Mouse (Mus musculus): Measurements from ENCODE around the gene Sim1. TPM values are rescaled to one million over a fixed set of nuclear protein-coding genes. Genes with fewer than 3 reads are reported as not detected.

Sim1 gene
- total RNA-seq (2021) (not detected), polyA plus RNA-seq (2012; rRNA removed) (not detected in 2 replicates)
- long read RNA-seq, result 0 reads

DNA sequence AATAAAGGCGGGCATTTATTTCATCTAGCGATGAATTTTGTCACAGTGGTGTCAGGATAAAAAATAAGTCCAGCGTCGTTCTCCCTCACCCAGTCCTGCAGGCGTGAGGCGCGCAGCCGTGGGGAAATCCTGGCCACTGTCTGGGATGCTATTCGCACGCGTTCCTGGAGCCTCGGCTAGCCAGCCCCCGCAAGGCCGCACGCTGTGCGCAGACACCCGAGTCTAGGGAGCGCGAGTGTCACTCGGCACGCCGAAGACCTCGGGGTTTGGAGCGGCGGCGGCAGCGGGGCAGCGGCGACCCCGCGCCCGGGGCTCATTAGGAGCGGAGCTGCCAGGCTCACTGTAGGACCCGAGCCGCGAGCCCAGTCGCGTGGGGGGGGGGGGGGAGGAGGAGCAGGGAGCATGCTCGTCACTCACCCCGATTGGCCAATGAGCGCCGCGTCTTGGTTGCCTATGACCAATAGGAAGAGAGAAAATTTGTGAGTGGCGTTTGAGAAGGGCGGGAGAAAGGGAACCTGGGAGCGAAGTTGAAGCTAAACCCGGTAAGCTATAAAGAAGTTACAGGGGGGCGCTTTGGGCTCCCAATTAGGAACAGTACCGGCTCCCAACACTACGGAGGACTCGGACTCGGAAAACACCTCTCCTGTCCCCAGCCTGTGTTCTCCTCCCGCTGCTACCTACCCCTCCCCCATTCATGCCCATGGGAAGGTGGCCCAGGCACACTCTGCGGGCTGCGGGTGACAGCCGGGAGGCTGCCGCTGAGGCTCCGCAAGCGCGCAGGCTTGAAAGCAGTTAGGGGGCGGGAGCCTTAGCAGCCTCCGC is at the start of gene Sim1:
Gene Sim1, plus strand, starts transcription at position 585 of the 822 bp plus-strand sequence.
- DNase-seq, result peak; percentile 81

DNA sequence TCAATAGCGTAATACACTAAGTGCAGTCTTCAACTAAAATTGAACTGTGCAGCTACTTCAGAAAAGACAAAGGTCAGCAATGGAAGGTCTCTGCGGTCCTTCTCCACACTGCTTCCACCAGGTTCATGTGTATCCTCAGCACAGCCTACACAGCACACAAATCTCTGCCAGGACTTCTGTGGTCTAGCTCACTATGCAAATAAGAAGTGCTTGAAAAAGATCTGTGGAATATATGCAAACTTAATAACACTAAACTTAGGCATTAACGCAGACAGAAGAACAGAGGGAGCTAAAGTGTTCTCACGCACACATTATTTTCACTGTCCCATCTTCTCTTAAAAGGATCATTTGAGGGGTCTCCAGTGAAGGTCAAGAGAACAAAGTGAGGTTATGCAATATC is 26.4 kb upstream of the Sim1 start:
- peak; percentile 3 for DNase-seq

DNA sequence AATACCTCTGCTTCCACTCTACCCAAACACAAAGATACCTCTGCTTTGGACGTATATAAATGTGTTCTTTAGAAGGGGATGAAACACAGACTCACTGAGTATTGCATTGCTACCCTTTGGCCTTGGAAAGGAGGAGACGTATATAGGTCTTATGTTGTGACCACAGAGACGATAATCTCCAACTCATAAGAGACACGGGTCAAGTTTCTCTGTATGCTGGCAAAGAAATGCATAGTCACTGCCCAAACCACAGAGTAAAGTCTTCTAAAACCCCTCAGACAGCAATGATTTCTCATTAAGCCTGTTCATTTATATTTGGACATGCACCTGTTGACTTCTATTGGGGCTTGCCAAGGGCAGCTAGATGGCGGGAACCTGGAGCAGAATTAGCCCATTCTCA is 17.6 kb upstream of the Sim1 start:
- DNase-seq, result no peak

DNA sequence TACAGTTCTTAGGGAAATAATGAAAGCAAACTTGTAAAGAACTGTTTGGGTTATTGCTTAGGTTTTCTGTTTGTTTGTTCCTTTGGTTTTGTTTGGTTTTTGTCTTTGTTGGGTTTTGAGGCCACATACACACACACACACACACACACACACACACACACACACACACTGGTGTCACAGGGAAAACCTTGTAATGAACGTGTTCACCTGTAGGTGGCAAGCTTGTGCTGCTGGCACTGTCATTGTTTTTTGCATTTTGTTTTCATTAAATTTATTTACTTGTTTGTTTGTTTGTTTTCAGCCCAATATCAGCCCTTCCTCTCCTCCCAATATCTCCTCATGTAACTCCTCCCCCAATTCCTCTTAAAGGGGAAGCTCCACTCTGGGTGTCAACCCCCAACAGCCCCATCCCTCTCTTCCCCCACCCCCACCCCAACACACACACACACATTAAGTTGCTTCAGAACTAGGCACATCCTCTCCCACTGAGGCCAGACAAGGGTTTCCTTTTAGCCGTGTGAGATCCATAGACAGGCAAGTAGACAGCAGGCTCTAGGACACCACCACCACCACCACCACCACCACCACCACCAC is 13.0 kb upstream of the Sim1 start:
- DNase-seq, result peak; percentile 12

DNA sequence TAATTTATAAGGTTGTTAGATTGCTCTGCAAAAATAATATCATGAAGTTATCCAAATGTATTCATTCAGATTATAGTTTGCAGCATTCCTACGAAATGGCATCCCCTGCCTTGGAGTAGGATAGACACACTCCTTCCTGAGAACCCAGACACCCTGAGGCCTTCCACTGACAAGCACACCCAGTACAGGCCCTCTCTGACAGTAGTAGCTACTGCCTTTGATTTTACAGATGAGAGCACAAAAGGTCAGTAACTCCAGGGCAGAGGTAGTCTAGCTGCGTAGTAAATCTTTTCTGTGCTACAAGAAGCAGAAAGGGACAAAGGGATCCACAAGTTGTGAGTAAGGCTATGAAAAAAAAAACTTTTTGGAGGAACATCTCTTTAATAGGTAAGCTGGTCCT is 12.2 kb upstream of the Sim1 start:
- DNase-seq, result no peak

DNA sequence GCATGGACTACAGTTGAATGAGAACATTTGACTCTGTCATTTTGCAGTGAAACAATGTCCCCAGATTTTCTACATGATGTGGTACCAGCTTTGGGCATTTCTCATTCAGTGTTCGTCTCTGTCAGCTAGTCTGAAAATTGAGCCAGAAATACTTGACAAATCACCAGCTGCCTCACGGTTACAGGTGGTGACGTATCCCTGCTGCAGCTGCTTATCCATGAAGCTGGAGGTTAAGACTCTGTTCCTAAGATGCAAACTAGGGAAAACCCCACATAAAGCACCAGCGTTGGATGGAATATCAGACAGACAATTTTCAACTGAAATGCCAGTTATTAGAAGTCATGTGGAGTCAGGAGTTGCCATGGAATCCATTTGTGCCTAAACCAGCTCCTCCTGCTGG is 8.2 kb upstream of the Sim1 start:
- DNase-seq, result no peak

DNA sequence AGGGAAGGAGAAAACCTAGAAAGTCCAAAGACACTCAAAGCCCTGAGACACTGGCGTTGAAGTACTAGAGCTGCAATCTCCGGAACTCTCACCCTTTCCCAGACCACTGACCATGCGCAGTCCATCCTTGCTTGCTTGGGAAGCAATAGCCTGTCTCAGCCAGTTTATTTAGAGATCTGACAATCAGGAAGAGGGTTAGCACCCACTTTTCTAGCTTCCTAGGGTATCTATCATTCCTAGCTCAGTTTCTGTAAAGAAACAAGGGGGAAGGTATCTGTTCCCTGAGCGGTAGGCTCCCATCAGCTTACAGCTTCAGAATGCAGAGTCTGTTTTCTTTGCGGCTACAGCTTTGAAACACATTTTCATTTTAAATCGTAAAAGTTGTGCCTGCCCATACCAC is 3.9 kb upstream of the Sim1 start:
- no peak for DNase-seq

DNA sequence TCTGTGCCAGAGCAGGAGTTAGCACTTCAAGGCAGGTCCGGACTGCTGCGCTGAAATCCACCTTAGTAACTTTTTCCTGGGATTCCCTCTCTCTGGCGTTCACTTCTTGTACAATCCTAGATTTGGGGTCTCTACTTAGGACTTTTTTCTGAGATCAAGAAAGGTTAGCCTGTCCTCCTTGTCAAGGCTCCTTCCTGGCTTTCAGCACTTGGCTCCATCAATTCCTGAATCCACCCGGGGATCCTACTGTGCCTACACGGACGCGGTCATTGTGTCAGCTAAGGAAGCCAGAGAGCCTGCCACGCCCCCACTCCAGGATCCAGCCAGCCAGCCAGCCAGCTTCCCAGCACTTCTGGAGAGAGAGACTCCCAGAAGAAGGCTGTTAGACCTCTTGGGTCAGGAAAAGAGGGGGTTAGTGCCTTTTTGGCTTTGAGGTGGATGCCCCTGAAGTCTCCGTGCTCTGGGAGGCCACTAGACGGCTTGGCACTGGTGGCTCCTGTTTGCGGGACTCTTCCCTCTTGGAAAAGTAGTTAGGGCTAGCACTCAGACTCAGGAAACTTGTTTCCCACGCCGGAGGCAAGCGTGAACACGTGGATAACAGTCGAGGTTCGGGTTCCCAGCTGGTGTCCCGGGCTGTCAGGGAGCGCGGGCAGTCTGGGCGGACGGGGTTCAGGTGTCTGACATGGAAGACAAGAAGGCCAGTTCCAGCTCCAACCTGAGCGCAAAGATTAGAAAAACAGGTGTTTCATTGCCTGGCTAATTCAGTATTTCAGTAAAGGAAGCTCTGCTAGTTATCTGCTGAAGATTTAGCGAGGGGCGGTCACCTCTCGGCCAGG is 2.5 kb upstream of the Sim1 start:
- no peak for DNase-seq

DNA sequence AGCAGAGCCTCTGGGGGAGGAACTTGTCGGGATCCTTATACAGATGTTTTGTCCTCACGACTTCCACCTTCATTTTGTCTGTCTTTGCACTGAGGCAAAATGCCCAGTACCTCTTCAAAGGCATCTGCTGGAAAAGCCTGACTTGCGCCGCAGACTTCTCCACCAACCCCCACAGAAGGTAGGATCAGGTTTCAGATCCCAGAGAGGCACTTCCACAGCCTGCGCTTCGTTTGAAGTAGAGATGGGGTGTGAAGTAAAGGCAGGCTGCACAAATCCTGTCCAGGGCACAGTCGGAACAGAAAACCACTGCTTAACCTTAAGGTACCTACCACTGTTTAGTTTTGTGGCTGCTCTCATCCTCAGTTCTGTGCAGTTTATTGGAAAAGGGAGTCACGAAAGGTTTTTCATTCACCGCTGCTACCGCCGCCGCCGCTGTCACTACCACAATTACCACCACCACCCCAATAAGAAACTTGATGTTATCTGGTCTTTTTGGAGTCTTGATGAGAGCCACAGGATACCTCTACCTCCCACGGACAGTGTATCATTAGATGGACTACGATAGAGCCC is 1.7 kb upstream of the Sim1 start:
- no peak for DNase-seq

DNA sequence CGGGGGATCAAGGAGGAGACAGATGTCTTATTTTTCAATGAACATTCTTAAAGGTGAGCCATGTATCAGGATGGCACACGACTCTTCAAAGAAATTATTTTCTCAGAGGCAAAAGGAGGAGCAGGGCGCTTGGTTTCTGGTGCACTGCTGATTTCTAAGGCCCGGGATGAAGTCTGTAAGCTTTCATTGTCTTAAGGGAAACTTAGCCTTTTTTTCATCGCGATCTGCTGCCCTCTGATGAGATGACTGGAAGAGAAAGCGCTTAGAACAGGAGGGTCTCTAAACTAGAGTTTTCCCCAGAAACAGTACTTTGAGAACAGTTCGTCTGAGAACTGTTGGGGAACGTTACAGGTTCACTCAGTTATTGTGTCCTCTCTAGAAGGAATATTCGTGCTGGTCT is 1.0 kb upstream of the Sim1 start:
- DNase-seq, result no peak

DNA sequence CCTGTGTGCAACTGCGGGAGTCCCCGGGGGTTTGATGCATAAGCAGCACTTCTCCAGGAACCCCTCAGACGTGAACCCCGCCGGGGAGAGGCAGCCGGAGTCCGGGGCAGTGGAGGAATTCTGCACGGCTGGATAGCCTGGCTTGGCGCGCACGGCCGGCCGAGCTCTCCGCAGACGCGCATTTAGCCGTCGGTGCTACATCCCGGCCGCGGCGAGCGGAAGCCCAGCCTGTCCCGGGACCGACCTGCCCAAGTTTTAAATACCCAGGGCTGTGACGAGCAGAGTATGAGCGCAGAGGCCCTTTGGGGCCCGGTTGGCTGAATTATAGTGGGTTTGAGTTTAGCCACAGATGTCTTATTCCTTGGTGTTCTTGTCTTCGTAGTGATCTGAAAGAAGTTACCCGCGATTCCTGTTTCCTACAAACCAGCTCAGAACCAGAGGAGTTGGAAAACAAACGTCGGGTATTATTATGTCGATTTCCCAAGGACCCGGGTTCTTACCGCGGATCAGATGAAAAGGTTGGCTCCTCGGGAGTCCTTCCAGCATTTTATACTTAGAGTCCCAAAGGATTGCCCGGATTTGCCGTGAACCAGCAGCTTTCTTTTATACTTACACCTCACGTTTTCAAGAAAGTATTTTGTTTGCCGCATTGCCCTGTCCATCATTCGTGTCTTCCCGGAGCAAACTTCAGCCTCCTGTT is 687 bp downstream of the Sim1 start:
- DNase-seq, result peak; percentile 20

DNA sequence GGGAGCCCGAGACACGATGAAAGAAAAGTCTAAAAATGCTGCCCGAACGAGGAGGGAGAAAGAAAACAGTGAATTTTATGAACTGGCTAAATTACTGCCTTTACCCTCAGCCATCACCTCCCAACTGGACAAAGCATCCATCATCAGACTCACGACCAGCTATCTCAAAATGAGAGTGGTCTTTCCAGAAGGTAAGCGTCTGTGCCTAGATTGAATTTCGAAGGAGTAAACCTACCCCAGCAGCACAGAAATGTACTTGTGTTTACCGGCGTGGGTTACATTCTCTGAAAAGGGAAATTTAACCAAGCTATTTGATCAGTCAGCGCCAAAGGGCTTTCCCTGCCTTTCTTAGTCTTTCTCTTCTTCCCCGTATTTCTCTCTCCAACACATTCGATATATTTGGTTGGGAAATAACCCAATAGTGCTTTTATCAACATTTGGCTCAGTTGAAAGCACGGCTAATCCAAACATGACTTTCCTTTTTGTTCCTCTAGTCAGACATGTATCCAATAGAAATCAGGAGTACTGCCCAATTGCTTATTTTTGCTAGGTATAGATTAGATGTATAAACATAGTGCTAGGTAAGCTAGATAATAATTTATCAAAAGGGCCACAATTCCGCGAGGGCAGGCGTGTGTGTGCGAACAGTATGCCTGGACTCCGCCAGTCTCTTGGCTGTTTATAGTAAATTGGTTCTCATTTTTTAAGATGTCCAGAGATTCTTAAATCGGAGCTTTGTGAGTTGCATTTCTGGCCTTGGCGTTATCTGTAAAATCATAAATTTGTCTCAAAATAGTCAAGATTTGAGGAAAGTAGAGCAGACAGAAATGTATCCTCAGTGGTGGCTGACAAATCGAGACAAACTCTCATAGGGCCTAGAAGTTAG is 1.6 kb downstream of the Sim1 start:
- DNase-seq, result peak; percentile 10

DNA sequence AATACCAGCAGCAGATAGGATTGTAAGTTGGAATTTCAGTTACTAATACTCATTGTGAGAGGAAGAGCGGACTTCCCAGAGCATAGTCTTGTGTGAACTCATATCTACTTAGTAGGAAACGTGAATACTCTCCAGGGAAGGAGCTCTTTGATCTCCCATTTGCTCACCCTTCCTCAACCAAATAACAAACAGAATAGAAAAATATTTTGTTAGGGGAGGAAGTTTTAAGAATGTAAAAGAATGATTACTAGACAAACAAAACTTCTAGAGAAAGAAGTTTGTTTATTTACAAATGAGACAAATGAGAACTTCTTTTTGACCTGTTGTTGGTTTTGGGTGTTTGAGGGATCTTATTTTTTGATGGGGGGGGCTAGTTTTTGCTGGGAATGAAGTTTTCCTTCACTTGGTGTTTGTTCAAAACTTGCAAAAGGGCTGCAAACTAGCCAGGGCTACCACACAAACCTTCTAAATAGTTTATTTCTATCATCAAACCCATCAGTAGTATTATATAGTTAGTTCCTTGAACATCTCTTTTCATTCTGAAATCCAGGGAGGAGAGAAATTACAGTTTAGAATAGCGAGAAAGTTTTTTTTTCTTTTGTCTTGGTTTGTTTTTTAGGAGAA is 2.3 kb downstream of the Sim1 start:
- no peak for DNase-seq

DNA sequence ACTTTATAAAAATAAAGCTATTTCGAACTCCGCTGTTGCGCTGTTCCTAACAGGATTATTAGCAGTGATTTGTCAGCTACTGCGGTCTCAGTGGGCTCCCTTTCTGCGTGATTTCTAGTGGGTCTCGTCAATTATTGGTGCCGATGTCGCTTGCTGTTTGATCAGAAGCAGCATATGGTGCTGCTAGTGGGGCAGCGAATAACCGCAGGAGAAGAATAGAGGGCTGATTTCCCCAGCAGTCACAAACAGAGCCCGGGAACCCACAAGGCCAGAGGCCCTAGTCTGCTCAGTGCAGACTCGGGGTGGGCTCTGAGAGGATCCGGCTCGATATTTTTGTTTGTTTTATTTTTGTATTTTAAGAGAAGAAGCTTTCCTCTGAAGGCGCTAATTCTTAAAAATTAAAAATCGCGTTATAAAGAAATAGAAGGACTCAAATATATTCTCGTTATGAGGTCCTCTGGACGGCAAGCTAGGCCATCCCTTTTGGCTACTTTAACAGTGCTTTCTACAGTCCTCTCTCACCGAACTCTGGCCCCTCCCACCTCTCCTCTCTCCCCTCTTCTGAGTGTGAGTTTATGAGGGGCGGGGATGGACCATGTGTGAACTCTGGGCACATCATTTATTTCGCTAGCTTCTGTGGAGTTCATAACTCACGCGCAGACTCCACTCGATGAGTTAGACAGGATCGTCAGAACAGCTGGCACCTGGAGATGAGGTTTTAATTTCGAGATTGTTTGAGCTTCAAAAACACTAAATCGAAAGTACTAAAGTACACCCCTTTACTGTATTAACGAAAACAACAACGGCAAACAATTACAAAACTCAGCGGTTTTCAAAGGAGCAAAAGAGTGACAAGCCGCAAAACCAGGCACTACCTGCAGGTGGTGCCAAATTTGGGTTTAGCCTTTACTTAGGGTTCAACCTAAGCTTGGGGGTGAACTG is 3.2 kb downstream of the Sim1 start:
- peak; percentile 7 for DNase-seq

DNA sequence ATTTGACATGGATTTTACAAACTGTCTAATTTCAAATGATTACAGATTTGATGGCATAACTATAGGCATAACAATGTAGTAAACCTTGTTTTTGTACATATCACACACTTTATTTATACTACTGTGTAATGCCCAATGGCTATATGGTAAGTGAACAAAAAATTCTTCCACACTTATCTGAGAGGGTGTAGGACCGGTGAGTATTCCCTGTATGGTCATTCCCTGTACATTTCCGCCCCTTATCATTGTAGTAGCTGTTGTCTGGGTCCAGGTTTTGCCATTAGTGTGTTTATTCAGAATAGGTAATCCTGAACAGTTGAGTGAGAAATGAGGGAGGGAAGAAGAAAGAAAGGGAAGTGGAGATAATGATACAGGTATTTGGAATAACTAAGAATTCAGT is 4.1 kb downstream of the Sim1 start:
- DNase-seq, result no peak

DNA sequence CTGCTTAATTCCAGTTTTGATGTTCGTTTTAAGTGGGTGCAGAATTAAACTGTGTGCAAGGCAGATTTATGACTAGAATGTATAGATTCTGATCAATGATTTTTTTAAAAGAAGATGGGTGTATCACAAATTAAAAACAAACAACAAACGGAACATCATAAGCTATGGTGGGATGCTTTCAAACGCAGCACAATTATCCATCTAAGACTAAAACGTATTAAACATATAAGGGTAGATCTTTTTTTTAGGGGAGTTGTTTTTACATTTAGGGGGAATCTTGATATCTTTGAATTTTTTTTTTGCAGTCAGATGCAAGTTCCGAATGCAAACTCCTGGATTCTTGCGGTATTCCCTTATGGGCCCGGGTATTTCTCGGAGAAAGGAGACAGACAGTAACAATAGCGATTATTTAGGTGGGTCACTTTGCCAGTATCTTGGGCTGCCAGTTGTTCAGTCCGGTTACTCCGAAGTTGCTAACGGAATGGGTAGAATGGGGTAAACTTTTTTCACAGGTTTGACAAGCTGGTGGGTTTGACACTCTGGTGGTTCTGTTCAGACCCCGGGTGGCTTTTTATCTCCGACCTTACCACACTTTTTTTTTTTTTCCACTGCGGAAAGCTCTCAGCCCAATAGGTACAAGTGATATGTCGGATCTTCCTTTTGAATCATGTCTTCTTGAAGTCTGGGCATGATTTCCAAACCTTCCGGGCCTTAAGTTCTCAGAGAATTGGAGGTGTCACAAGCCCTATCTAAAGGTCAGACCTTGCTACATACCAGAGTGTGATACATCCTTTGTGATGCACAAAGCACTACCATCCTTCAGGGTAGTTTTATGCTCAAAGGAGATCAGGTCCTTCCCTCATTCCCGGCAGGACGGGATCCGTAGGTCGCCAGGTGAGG is 5.5 kb downstream of the Sim1 start:
- DNase-seq, result no peak

DNA sequence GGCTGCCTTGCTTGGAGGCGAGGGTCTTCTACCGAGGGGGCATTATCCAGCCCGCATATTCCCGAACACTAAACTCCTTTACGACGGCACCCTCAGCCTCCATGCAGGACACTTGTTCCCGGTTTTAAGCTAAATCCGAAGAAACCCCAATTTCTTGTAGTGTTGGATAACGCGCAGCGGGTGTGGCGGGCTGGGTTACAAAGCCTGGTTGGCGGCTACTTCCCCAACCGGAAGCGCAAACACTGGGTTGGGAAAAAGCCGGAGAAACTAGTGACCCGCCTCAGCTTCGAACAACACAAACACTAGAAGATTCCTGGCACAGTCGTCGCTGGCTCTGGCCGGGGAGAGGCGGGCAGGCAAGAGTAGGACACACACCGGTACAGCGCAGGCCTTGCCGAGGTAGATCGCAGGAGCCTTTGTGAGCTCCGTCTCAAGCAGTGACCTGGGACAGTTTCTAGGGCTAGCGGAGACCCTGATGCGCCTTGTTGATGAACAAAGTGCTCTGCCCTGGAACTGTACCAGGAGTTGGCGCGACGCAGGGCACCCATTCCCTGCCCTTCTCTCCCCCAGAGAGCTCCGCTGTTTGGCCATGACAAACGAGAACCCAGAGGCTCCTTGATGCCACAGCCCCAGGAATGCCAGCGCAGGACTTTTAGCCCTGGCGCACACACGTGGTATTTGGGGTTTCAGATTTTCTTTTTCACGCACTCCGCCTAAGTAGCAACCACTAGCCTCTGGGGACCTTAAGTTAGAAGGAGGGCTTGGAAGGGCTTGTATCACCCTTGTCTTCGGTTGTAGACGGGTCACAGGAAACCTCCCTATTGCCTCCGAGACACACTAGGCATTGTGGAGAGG is 6.4 kb downstream of the Sim1 start:
- DNase-seq, result no peak
